Mouse (Mus musculus): ENCODE data around the gene Naif1. TPM values are rescaled to one million over a fixed set of nuclear protein-coding genes. Genes with fewer than 3 reads are reported as not detected.

The Naif1 gene
- polyA plus RNA-seq, 1 experiment, result 3.0 TPM

DNA sequence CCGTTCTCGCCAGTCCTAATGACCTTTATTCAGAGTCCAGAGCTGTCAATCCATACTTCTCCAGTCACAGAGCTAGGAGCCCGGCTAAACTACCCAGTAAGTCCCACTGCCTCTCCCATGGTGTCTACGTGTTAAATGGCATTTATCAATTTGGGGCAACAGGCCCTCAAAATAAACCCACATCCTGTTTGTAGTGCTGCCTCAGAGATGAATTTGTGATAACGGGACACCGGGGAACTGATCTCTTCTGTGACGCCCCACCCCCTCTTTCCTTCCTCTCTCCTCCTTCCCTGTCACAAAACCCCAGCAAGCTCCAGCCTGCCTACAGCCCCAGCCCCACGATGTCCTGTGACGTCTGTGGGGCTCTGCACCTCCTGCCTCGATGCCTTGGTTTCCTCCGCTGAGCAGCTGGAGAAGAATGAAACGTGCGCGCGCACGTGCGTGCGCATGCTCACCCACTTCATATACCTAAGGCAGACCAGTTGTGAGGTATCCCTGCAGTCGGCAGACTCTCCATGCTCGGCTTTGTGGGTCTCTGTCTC is 45.0 kb downstream of the Naif1 start:
- Histone ChIP-seq H3K36me3 (ENCODE audit: control insufficient read depth, insufficient read depth) (no peaks in the 10 kb centered on the region), H3K79me2 (ENCODE audit: control insufficient read depth, insufficient read depth) (no peaks in the 10 kb centered on the region), H3ac (ENCODE audit: control insufficient read depth, insufficient read length) (no peak overlapping the region), H3K27me3 (ENCODE audit: control insufficient read depth, insufficient read depth, insufficient read length) (no peaks in the 10 kb centered on the region), H3K4me2 (ENCODE audit: low read depth) (no peak overlapping the region), H3K4me3 (no peak overlapping the region)
- TF ChIP-seq REST (IDR thresholded peaks at IDR 0.05; ENCODE audit: insufficient read depth, insufficient read length) (no peak), USF1 (IDR thresholded peaks at IDR 0.05; ENCODE audit: low read depth) (no peak), POLR2AphosphoS2 (IDR thresholded peaks at IDR 0.05; ENCODE audit: insufficient read length, low read depth) (no peak), TCF3 (IDR thresholded peaks at IDR 0.05; ENCODE audit: insufficient read length, low read depth) (no peak), POLR2A (IDR thresholded peaks at IDR 0.05; ENCODE audit: insufficient read length, low read depth) (no peak), MYOG (IDR thresholded peaks at IDR 0.05; ENCODE audit: control insufficient read depth in 1 of 3, insufficient read depth in 1 of 3, insufficient read length in 2 of 3, low read depth in 2 of 3) (no peak), SRF (IDR thresholded peaks at IDR 0.05; ENCODE audit: control insufficient read depth, insufficient read length, low read depth) (no peak), CEBPB (IDR thresholded peaks at IDR 0.05; ENCODE audit: insufficient read depth, poor library complexity, severe bottlenecking) (no peak), E2F4 (IDR thresholded peaks at IDR 0.05; ENCODE audit: insufficient read depth) (no peak)

DNA sequence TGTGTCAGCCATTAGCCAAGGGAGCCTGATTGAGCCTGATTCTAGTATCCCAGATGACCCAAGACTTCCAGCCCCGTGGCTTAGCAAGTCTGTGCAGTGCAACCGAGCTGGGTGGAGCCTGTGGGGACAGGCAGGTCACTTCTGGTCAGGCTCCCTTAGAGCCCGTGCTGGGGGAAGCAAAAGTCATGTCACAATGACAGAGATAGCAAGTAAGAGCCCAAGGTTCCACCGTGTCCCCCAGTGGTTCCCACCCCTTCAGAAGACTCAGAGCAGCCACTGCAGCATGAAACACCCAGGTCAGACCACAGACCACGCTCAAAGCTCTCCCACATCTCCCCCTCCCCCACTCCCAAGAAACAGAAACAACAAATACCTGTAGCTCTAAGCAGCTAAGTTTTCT is 45.9 kb downstream of the Naif1 start:
- H3ac ChIP-seq (ENCODE audit: control insufficient read depth, insufficient read length), result no peak overlapping the region
- no peak overlapping the region for H3K4me2 ChIP-seq (ENCODE audit: low read depth)
- no peaks in the 10 kb centered on the region for H3K27me3 ChIP-seq (ENCODE audit: control insufficient read depth, insufficient read depth, insufficient read length)
- no peaks in the 10 kb centered on the region for H3K36me3 ChIP-seq (ENCODE audit: control insufficient read depth, insufficient read depth)
- no peaks in the 10 kb centered on the region for H3K79me2 ChIP-seq (ENCODE audit: control insufficient read depth, insufficient read depth)
- H3K4me3 ChIP-seq, result no peak overlapping the region
- TF ChIP-seq MYOD1 (IDR thresholded peaks at IDR 0.05; ENCODE audit: control insufficient read depth in 1 of 3, insufficient read length in 2 of 3, low read depth in 2 of 3), result no peak

DNA sequence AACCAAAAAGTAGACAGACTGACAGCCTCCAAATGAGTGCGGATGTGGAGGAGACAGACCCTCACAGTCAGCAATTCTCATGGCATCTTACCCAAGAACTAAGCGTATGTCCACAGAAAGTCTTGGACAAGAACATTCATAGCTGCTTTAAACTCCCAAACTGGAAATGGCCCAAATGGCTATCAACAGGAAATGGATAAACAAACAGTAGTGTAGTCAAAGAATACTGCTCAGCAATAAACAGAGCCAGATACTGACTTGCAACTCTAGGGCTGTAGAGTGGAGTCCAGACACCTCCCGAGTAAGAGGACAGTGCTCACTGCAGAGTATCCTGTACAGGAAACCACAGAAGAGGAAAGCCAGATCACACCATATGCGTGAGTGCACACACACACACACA is 49.1 kb downstream of the Naif1 start:
- Histone ChIP-seq H3K36me3 (ENCODE audit: control insufficient read depth, insufficient read depth) (no peaks in the 10 kb centered on the region), H3K4me2 (ENCODE audit: low read depth) (no peak overlapping the region), H3K79me2 (ENCODE audit: control insufficient read depth, insufficient read depth) (no peaks in the 10 kb centered on the region), H3ac (ENCODE audit: control insufficient read depth, insufficient read length) (no peak overlapping the region), H3K27me3 (ENCODE audit: control insufficient read depth, insufficient read depth, insufficient read length) (no peaks in the 10 kb centered on the region), H3K4me3 (no peak overlapping the region)
- TF ChIP-seq POLR2AphosphoS2 (IDR thresholded peaks at IDR 0.05; ENCODE audit: insufficient read length, low read depth) (no peak), MAX (IDR thresholded peaks at IDR 0.05; ENCODE audit: low read depth) (no peak), SRF (IDR thresholded peaks at IDR 0.05; ENCODE audit: control insufficient read depth, insufficient read length, low read depth) (no peak), MYOD1 (IDR thresholded peaks at IDR 0.05; ENCODE audit: control insufficient read depth in 1 of 3, insufficient read length in 2 of 3, low read depth in 2 of 3) (no peak), CEBPB (IDR thresholded peaks at IDR 0.05; ENCODE audit: insufficient read depth, poor library complexity, severe bottlenecking) (no peak)

DNA sequence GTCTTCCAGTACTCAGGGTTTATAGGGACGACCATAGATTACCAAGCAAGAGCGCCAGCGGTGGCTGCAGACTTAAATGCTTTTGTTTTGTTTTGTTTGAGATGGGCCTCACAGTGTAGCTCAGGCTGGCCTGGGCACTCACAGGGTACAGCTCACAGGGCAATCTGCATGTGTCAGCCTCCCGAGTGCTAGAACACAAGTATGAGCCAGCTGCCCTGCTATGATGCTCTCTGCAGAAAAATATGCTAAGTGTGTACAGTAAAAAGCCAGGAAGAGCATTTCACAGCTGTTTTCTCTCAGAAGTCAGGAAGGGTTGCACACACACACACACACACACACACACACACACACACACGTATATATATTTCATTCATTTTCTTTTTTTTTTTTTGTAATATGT is 50.2 kb downstream of the Naif1 start:
- no peaks in the 10 kb centered on the region for H3K36me3 ChIP-seq (ENCODE audit: control insufficient read depth, insufficient read depth)
- H3K27me3 ChIP-seq (ENCODE audit: control insufficient read depth, insufficient read depth, insufficient read length), result no peaks in the 10 kb centered on the region
- H3K4me2 ChIP-seq (ENCODE audit: low read depth), result no peak overlapping the region
- H3K4me3 ChIP-seq, result no peak overlapping the region
- no peak overlapping the region for H3ac ChIP-seq (ENCODE audit: control insufficient read depth, insufficient read length)
- TF ChIP-seq MAX (IDR thresholded peaks at IDR 0.05; ENCODE audit: low read depth) (no peak), MYOG (IDR thresholded peaks at IDR 0.05; ENCODE audit: control insufficient read depth in 1 of 3, insufficient read depth in 1 of 3, insufficient read length in 2 of 3, low read depth in 2 of 3) (no peak), POLR2AphosphoS2 (IDR thresholded peaks at IDR 0.05; ENCODE audit: insufficient read length, low read depth) (no peak), SRF (IDR thresholded peaks at IDR 0.05; ENCODE audit: control insufficient read depth, insufficient read length, low read depth) (no peak), TCF3 (IDR thresholded peaks at IDR 0.05; ENCODE audit: insufficient read length, low read depth) (no peak), CEBPB (IDR thresholded peaks at IDR 0.05; ENCODE audit: insufficient read depth, poor library complexity, severe bottlenecking) (no peak), TCF12 (IDR thresholded peaks at IDR 0.05; ENCODE audit: insufficient read depth, poor library complexity, severe bottlenecking) (no peak), POLR2A (IDR thresholded peaks at IDR 0.05; ENCODE audit: insufficient read length, low read depth) (no peak), E2F4 (IDR thresholded peaks at IDR 0.05; ENCODE audit: insufficient read depth) (no peak), REST (IDR thresholded peaks at IDR 0.05; ENCODE audit: insufficient read depth, insufficient read length) (no peak)
- no peaks in the 10 kb centered on the region for H3K79me2 ChIP-seq (ENCODE audit: control insufficient read depth, insufficient read depth)

DNA sequence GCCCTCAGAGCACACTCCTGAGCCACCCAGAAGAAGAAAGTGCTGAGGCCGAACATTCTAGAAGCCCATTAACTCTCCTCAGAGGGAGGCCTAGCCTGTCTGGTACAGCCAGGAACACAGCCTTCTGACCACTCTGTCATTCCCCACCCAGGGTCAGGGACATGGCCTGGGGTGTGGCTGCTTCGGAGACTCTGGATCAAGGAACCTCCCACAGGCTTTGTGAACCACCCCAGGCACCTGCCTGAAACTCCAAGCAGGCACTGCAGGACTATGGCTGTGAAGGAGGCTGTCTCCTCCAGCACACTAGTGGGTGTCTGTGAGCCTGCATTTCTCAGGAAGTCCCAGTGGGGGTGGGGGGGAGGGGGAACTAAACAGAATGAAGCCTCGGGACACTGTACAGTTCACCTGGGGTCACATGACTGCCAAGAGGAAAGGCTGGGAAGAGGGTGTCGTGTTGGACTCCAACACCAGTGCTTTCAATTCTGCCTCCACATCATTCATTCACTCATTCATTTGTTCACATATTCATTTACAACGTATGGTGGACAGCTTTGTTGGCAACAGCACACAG is 51.6 kb downstream of the Naif1 start:
- no peak for TF ChIP-seq E2F4 (IDR thresholded peaks at IDR 0.05; ENCODE audit: insufficient read depth)
- TF ChIP-seq TCF12 (IDR thresholded peaks at IDR 0.05; ENCODE audit: insufficient read depth, poor library complexity, severe bottlenecking), result no peak
- TF ChIP-seq CEBPB (IDR thresholded peaks at IDR 0.05; ENCODE audit: insufficient read depth, poor library complexity, severe bottlenecking), result no peak
- no peak for TF ChIP-seq SRF (IDR thresholded peaks at IDR 0.05; ENCODE audit: control insufficient read depth, insufficient read length, low read depth)
- TF ChIP-seq POLR2AphosphoS2 (IDR thresholded peaks at IDR 0.05; ENCODE audit: insufficient read length, low read depth), result no peak
- Histone ChIP-seq H3K27me3 (ENCODE audit: control insufficient read depth, insufficient read depth, insufficient read length) (no peaks in the 10 kb centered on the region), H3K79me2 (ENCODE audit: control insufficient read depth, insufficient read depth) (no peaks in the 10 kb centered on the region), H3K4me2 (ENCODE audit: low read depth) (no peak overlapping the region), H3ac (ENCODE audit: control insufficient read depth, insufficient read length) (no peak overlapping the region), H3K36me3 (ENCODE audit: control insufficient read depth, insufficient read depth) (no peaks in the 10 kb centered on the region), H3K4me3 (no peak overlapping the region)

Data from myocyte (in vitro differentiated cells).